Mouse (Mus musculus): ENCODE measurements around the gene Entpd7. TPM values are rescaled to one million over a fixed set of nuclear protein-coding genes. Genes with fewer than 3 reads are reported as not detected.

Gene Entpd7
- polyA plus RNA-seq, 1 experiment from 2014 or later = 21.1 TPM

DNA sequence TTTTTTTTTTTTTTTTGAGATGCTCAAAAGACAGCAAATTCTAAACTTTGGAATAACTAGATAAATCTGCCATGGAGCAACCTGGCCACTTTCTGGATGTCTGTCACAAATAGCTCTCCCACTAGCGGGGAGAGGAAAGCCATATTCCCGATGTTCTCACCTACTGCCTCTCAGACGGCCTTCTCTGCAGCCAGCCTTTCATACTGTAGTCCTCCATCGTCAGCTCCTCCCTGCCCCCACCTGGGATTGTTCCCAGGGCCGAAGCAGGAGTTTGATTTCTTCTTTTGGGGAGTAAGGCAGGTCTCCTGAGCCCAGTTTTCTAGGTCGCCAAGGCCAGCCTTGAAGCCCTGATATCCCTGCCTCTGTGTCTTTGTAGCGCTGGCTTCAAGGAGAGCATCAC is 41.7 kb downstream of the Entpd7 start:
- H3K36me3 ChIP-seq = peaks cover 15% of the 10 kb centered on the region; the same call in 1 of the 2 replicates
- 69% methylated on average over 7 of the region's 7 CpGs for WGBS
- ATAC-seq = no peak

DNA sequence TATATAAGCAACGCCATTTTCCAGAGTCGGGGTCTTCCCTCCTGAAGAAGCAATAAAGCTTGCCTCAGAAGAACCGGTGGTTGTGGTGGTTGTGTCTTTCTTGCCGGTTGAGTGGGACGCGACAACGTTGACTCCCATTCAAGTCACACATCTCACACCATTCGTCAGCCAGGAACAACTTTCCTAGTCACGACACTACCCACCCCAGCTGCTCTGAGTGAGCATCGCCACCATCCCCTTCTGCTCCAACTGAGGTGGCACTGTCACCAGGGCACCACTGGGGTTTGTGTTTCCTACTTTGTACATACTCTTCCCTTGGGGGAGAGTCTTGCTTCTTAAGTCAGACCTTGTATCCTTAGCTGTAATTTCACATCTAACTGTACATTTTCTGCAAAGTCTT is 48.9 kb downstream of the Entpd7 start:
- Histone ChIP-seq H3K4me1 (replicated peaks) (no peaks in the 10 kb centered on the region), H3K27me3 (replicated peaks) (no peaks in the 10 kb centered on the region), H3K9ac (no peak overlapping the region), H3K27ac (no peak overlapping the region), H3K9me3 (no peaks in the 10 kb centered on the region), H3K4me2 (replicated peaks) (no peak overlapping the region), H3K4me3 (replicated peaks) (no peak overlapping the region), H3K36me3 (peaks cover 40% of the 10 kb centered on the region)
- WGBS = 95% methylated on average over 10 of the region's 10 CpGs
- ATAC-seq = no peak

More for the DNA sequence above, 41.7 kb downstream of the Entpd7 start:
- no peak overlapping the region for H3K4me3 ChIP-seq (replicated peaks)
- no peaks in the 10 kb centered on the region for H3K27me3 ChIP-seq (replicated peaks)
- H3K4me2 ChIP-seq (replicated peaks) = no peak overlapping the region
- no peak overlapping the region for H3K9ac ChIP-seq
- peaks cover 5% of the 10 kb centered on the region; the same call in 1 of the 2 replicates for H3K4me1 ChIP-seq (replicated peaks)
- H3K27ac ChIP-seq = no peak overlapping the region
- H3K9me3 ChIP-seq = no peaks in the 10 kb centered on the region

DNA sequence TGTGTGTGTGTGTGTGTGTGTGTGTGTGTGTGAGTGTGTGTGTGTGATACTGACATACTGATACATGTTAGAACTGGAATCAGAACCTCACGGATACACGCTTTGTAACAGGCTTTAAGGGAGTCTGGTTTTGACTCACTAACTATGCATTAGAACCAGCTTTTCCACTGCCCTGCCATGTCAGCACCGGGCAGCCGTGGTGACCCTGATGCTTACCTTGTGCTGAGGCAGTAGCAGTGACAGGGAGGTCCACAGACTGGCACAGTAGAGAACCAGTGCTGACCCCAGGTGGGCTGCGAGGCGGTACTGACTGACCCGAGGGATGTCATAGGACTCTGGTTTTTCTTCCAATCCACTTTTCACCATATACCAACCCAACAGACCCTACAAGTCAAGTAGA is 53.9 kb downstream of the Entpd7 start:
- H3K9me3 ChIP-seq = no peaks in the 10 kb centered on the region
- 95% methylated on average over 7 of the region's 7 CpGs for WGBS
- no peak overlapping the region for H3K27ac ChIP-seq
- no peaks in the 10 kb centered on the region for H3K4me1 ChIP-seq (replicated peaks)
- no peak overlapping the region for H3K9ac ChIP-seq
- peaks cover 43% of the 10 kb centered on the region for H3K36me3 ChIP-seq
- H3K27me3 ChIP-seq (replicated peaks) = no peaks in the 10 kb centered on the region
- no peak overlapping the region for H3K4me3 ChIP-seq (replicated peaks)
- H3K4me2 ChIP-seq (replicated peaks) = no peak overlapping the region
- no peak for ATAC-seq

DNA sequence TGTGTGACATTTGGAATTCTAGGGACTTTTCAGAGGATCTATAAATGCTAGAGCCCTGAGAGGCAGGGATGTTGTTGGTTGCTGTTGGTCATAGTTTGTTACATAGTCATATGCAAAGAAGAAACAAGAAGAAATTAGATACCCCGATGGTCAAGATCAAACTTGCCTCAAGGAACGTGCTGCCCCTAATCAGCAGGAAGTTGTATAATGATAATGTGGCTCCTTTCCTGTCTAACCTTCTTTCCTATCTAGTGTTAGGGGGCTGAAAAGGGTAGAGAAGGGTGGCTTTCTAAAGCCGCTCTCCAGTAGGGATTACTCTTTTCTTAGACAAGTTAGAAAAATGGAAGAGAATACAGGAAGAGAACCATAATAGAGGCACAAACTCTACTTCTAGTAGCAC is 56.3 kb downstream of the Entpd7 start:
- peaks cover 32% of the 10 kb centered on the region for H3K36me3 ChIP-seq
- H3K9ac ChIP-seq = no peak overlapping the region
- no peak overlapping the region for H3K4me2 ChIP-seq (replicated peaks)
- H3K27ac ChIP-seq = no peak overlapping the region
- H3K4me3 ChIP-seq (replicated peaks) = no peak overlapping the region
- H3K27me3 ChIP-seq (replicated peaks) = no peaks in the 10 kb centered on the region
- WGBS = 83% methylated on average over 3 of the region's 3 CpGs
- H3K4me1 ChIP-seq (replicated peaks) = no peaks in the 10 kb centered on the region
- no peaks in the 10 kb centered on the region for H3K9me3 ChIP-seq
- ATAC-seq = no peak

DNA sequence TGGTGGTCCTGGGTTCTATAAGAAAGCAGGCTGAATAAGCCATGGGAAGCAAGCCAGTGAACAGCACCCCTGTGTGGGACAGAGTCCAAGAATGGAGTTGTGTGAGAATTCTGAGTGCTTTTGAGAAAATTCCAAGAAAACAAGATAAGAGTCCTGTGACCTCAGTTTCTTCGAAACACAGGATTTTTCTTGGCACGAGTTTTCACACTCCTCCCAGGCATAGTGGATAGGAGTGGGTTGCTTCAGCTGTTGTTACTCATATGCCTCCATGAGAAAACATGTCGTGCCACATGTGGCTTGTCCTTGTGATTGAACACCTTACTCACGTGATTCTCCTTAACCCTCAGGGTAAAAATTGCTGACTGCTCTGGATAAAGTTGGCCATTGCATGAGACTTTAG is 58.4 kb downstream of the Entpd7 start:
- WGBS = 84% methylated on average over 4 of the region's 4 CpGs
- Histone ChIP-seq H3K9me3 (no peaks in the 10 kb centered on the region), H3K36me3 (peaks cover 23% of the 10 kb centered on the region), H3K4me3 (replicated peaks) (no peak overlapping the region), H3K27ac (no peak overlapping the region), H3K9ac (no peak overlapping the region), H3K4me2 (replicated peaks) (no peak overlapping the region), H3K4me1 (replicated peaks) (no peaks in the 10 kb centered on the region), H3K27me3 (replicated peaks) (no peaks in the 10 kb centered on the region)
- ATAC-seq = no peak

DNA sequence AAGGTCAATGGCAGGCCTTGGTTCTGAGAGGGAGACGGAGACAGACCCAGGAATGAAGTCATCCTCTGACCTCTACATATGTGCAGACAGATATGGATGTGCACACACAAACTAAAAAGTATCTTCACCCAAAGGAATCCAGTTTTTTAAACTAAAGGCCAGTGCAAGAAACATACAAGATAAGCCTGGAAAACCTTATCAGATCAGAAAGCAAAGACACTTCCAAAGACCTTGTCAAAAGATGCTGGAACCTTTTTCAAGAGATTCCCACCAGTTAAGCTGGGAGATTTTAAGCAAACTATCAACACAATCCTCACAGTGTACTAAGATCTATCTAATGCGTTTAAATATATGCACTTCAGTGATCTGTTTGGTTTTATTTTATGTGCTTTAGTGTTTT is 60.5 kb downstream of the Entpd7 start:
- H3K4me1 ChIP-seq (replicated peaks) = no peaks in the 10 kb centered on the region; the same call in 1 of the 2 replicates
- H3K4me2 ChIP-seq (replicated peaks) = no peak overlapping the region
- no peak overlapping the region for H3K27ac ChIP-seq
- no peaks in the 10 kb centered on the region for H3K9me3 ChIP-seq
- ATAC-seq = no peak
- no peak overlapping the region for H3K4me3 ChIP-seq (replicated peaks)
- peaks cover 16% of the 10 kb centered on the region for H3K36me3 ChIP-seq
- 93% methylated on average over 2 of the region's 2 CpGs for WGBS
- no peak overlapping the region for H3K9ac ChIP-seq
- H3K27me3 ChIP-seq (replicated peaks) = no peaks in the 10 kb centered on the region

DNA sequence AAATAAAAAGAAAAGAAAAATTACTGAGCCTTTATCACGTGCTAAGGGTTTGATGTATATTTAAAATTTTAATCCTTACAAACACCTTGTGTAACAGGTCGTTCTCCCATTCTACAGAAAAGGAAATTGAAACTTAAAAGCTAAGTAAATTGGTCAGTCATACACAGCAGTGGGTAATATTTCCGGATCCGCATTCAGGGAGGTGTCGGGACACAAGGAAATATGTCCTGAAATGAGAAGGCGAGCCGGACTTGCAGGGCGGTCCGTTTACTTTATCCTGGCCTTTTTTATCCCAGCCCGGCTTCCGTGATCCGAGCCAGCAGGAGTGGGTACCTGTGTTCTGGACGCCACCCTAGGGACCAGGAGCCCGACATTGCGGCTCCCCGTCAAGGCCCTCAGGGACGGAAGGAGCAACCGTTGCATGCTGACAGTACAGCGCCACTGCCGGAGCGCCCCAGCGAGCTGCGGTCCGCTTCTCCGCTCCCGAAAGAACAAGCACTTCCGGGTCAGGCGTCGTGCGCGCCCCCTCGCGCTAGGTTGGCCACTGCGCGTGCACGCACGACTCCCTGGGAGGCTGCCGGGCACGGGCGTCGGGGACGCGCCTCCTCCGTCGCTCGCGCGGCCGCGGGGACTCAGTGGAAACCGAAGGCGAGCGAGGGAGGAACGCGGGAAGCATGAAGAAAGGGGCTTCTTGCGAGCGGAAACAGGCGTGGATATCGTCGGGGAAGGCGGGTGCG is 63.2 kb downstream of the Entpd7 start, which contains the start of the genes Cutc and Cox15:
TSS of gene Cutc (plus strand) at position 508 of the 737 bp plus-strand sequence.
TSS of gene Cox15 (minus strand) at position 512 of the 737 bp plus-strand sequence.
- H3K4me3 ChIP-seq (replicated peaks) = peak within 1 kb of the TSS; percentile 75
- ATAC-seq = peak; percentile 95
- peak within 1 kb of the TSS; percentile 99 for H3K27ac ChIP-seq
- no peaks in the 10 kb centered on the region for H3K27me3 ChIP-seq (replicated peaks)
- peak within 1 kb of the TSS; percentile 66 for H3K4me2 ChIP-seq (replicated peaks)
- peaks cover 6% of the 10 kb centered on the region for H3K36me3 ChIP-seq
- no peaks in the 10 kb centered on the region for H3K9me3 ChIP-seq
- H3K9ac ChIP-seq = peak within 1 kb of the TSS; percentile 92
- H3K4me1 ChIP-seq (replicated peaks) = no peaks in the 10 kb centered on the region; the same call in 1 of the 2 replicates
- WGBS = under 1% methylated on average over 62 of the region's 62 CpGs

DNA sequence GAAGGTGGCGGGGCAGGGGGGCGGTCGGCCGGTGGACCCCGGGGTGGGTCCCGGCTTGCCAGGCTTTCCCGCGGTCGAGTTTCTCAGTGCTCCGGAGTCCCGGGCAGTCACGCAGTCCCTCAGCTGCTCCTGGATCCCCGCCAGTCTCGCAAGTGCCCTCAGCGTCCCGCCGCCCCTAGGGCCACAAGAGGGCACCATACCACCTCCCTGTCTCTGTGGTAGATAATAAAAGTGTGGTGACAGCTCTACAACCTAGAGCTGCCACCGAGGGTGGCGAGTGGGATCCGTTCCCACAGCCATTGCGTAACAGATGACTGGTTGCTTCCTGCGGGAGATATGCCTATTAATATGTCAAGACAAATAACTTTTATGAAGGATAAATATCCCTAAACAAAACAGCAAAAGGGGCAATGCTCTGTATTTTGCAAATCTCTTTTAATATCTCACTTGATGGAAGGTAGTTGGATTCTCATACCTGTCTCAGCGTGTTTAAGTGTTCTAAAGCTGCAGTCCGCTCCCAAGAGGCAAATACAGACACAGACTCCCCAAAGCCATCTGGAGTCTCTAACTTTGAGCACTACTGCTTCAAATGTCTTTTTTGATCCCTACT is 63.9 kb downstream of the Entpd7 start:
- Histone ChIP-seq H3K27me3 (replicated peaks) (no peaks in the 10 kb centered on the region), H3K9ac (peak overlapping the region; percentile 92), H3K4me3 (replicated peaks) (peak overlapping the region; percentile 75), H3K9me3 (no peaks in the 10 kb centered on the region), H3K27ac (peak overlapping the region; percentile 99), H3K4me1 (replicated peaks) (no peaks in the 10 kb centered on the region; the same call in 1 of the 2 replicates), H3K4me2 (replicated peaks) (peak overlapping the region; percentile 66), H3K36me3 (peaks cover 3% of the 10 kb centered on the region; the same call in 1 of the 2 replicates)
- WGBS = under 1% methylated on average over 23 of the region's 24 CpGs
- peak; percentile 93 for ATAC-seq

DNA sequence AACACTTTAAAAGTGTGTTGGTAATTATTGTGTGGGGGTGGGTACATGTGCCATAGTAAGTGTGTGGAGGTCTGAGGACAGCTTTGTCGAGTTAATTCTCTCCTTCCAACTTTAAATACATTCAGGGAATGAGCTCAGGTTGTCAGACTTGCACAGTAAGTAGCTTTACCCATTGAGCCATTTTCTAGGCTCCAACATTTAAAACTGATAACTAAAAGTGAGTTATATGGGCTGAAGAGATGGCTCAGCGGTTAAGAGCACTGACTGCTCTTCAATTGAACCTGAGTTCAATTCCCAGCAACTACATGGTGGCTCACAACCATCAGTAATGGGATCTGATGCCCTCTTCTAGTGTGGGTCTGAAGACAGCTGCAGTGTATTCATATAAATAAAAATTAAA is 64.8 kb downstream of the Entpd7 start:
- Histone ChIP-seq H3K4me3 (replicated peaks) (no peak overlapping the region), H3K4me2 (replicated peaks) (0 out of 2 replicates have a peak overlapping the region, but pooled peaks have one; percentile 22), H3K27ac (no peak overlapping the region), H3K4me1 (replicated peaks) (no peaks in the 10 kb centered on the region; the same call in 1 of the 2 replicates), H3K9ac (no peak overlapping the region), H3K36me3 (no peaks in the 10 kb centered on the region), H3K27me3 (replicated peaks) (no peaks in the 10 kb centered on the region), H3K9me3 (no peaks in the 10 kb centered on the region)
- 76% methylated on average over 2 of the region's 2 CpGs for WGBS
- no peak for ATAC-seq

DNA sequence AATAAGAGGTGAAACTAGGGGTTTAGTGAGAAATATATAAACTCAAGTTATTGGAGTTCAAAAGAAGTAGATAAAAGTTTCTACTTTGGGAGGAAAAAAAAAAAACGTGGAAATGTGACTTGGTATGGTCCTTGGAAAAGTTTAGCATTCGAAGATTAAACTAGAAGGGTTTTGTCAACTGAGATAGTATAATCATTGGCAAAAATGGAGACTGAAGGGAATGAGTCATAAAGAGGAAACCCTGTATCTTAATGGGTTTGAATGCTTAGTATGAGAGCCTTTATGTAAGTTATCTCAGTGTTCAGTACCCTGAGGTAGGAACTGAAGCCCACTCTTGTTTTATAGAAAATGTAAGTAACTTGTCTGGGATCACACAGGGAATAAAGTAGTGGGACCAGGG is 65.4 kb downstream of the Entpd7 start:
- Histone ChIP-seq H3K27me3 (replicated peaks) (no peaks in the 10 kb centered on the region), H3K4me2 (replicated peaks) (no peak overlapping the region), H3K9me3 (no peaks in the 10 kb centered on the region), H3K36me3 (no peaks in the 10 kb centered on the region), H3K27ac (no peak overlapping the region), H3K9ac (no peak overlapping the region), H3K4me1 (replicated peaks) (no peaks in the 10 kb centered on the region; the same call in 1 of the 2 replicates), H3K4me3 (replicated peaks) (no peak overlapping the region)
- 67% methylated on average over 2 of the region's 2 CpGs for WGBS
- no peak for ATAC-seq

DNA sequence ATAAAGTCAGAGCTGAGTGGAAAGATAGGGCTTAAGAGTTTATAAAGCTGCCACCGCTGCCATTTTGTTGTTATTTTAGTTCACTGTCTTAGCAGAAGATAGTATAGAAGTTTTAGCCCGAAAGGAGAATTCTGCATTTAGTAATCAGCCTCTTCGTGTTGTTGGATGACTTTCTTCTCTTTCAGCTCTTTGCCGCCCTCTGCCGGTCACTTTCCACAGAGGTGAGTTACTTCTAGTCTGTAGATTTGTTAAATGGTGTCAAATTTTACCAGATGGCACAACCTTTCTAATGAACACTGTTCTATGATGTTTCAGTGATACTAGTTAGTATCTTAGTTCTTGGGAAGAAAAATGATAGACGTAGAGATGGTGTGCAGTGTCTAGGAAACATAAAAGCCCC is 71.0 kb downstream of the Entpd7 start:
- no peak overlapping the region for H3K4me2 ChIP-seq (replicated peaks)
- H3K9ac ChIP-seq = no peak overlapping the region
- no peak for ATAC-seq
- no peaks in the 10 kb centered on the region for H3K27me3 ChIP-seq (replicated peaks)
- H3K9me3 ChIP-seq = no peaks in the 10 kb centered on the region
- H3K27ac ChIP-seq = no peak overlapping the region
- WGBS = 24% methylated on average over 6 of the region's 6 CpGs
- H3K4me3 ChIP-seq (replicated peaks) = no peak overlapping the region
- no peaks in the 10 kb centered on the region for H3K36me3 ChIP-seq
- no peaks in the 10 kb centered on the region for H3K4me1 ChIP-seq (replicated peaks)

DNA sequence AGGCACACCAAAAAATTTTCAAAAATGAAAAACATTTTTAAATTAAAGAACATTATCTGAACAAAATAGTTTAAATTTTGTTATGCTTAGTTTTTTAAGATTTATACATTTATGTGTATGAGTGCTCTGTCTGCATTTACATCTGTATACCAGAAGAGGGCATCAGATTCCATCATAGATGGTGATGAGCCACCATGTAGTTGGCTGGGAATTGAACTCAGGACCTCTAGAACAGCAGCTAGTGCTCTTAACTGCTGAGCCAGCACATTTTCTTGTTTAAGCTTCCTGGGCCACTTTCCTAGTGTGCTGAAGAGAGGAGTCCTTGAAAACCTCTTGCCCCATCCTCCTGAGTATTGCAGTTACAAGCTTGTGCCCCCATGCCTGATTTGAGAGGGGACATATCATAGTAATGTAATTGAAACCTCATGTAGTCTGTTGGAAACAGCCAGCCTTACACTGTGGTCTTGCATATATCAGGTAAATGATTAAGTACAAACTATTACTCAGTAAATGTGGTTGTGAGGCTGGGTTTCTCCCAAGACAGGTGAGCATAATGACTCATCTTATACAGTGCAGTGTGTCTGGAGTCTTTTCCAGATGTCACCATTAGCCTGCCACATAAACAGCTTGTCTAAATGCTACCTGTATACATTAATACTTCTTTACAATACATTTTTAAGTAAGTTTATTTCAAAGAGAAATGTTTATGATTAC is 72.2 kb downstream of the Entpd7 start:
- peak; percentile 79 for ATAC-seq
- no peaks in the 10 kb centered on the region for H3K4me1 ChIP-seq (replicated peaks)
- H3K4me3 ChIP-seq (replicated peaks) = no peak overlapping the region
- no peak overlapping the region for H3K4me2 ChIP-seq (replicated peaks)
- H3K27me3 ChIP-seq (replicated peaks) = no peaks in the 10 kb centered on the region
- no peaks in the 10 kb centered on the region for H3K9me3 ChIP-seq
- H3K36me3 ChIP-seq = no peaks in the 10 kb centered on the region
- H3K9ac ChIP-seq = no peak overlapping the region
- H3K27ac ChIP-seq = 0 out of 2 replicates have a peak overlapping the region, but pooled peaks have one; percentile 14

Measured in intestine, embryonic 15.5 days (tissue).